Mouse (Mus musculus) adrenal gland, postnatal 25 days (tissue): Measurements from ENCODE around the gene Macrod1. TPM values are rescaled to one million over a fixed set of nuclear protein-coding genes. Genes with fewer than 3 reads are reported as not detected.

ENCODE experiments used
- DNase-seq: peaks from one replicate; pipeline ENCODE4 v3.0.0; 2021; ENCODE audit warnings: mixed read lengths
- total RNA-seq: library from RNA; stranded (reverse); gene quantifications from 2 replicates; pipeline ENCODE4 v1.2.3, GENCODE M21; 2021

Macrod1 gene
- total RNA-seq, 1 experiment from 2014 or later = 52.1 TPM

- DNase-seq = no peak
Observed at GRCm38 (mm10) chr19:7083035-7083794, 26.6 kb downstream of the Macrod1 start.

GRCm38 (mm10) chr19:7084734-7085133 lies 28.1 kb downstream of the Macrod1 start:
- DNase-seq = no peak

- no peak for DNase-seq
Observed at GRCm38 (mm10) chr19:7088558-7088957, 31.9 kb downstream of the Macrod1 start.

GRCm38 (mm10) chr19:7089050-7089449 lies 32.4 kb downstream of the Macrod1 start:
- no peak for DNase-seq

GRCm38 (mm10) chr19:7089842-7090251 lies 33.2 kb downstream of the Macrod1 start:
- no peak for DNase-seq

- DNase-seq = no peak
Observed at GRCm38 (mm10) chr19:7090369-7091064, 33.9 kb downstream of the Macrod1 start.

GRCm38 (mm10) chr19:7091448-7092050 lies 34.9 kb downstream of the Macrod1 start:
- DNase-seq = no peak

- no peak for DNase-seq
Observed at GRCm38 (mm10) chr19:7092756-7093155, 36.1 kb downstream of the Macrod1 start.

- DNase-seq = no peak
Observed at GRCm38 (mm10) chr19:7099620-7100155, 43.1 kb downstream of the Macrod1 start.

GRCm38 (mm10) chr19:7102039-7102438 lies 45.4 kb downstream of the Macrod1 start:
- no peak for DNase-seq

GRCm38 (mm10) chr19:7103349-7103992 lies 46.9 kb downstream of the Macrod1 start:
- no peak for DNase-seq

- DNase-seq = no peak
Observed at GRCm38 (mm10) chr19:7103993-7104401, 47.4 kb downstream of the Macrod1 start.

- DNase-seq = no peak
Observed at GRCm38 (mm10) chr19:7105544-7105943, 48.9 kb downstream of the Macrod1 start, which contains the start of gene Flrt1. Flrt1 (minus strand) TSS chr19:7105729.

- DNase-seq = no peak
Observed at GRCm38 (mm10) chr19:7106566-7106965, 50.0 kb downstream of the Macrod1 start.

- no peak for DNase-seq
Observed at GRCm38 (mm10) chr19:7107174-7107573, 50.6 kb downstream of the Macrod1 start.

GRCm38 (mm10) chr19:7108114-7108905 lies 51.7 kb downstream of the Macrod1 start:
- peak; percentile 45 for DNase-seq

- DNase-seq = no peak
Observed at GRCm38 (mm10) chr19:7110097-7110496, 53.5 kb downstream of the Macrod1 start.

- no peak for DNase-seq
Observed at GRCm38 (mm10) chr19:7110875-7111274, 54.3 kb downstream of the Macrod1 start.

GRCm38 (mm10) chr19:7111309-7111708 lies 54.7 kb downstream of the Macrod1 start:
- no peak for DNase-seq

- no peak for DNase-seq
Observed at GRCm38 (mm10) chr19:7111710-7112109, 55.1 kb downstream of the Macrod1 start.

- no peak for DNase-seq
Observed at GRCm38 (mm10) chr19:7112628-7113027, 56.0 kb downstream of the Macrod1 start.
